Comparison of ENCODE assay signal across 31 mouse cellular contexts in genomic region chr11:106334066-106334465, GRCm38 (mm10). TPM values are rescaled to one million over a fixed set of nuclear protein-coding genes. Genes with fewer than 3 reads are reported as not detected.
DNase-seq lines count a peak whose midpoint lies in the region; ATAC-seq lines count a peak whose summit lies in the region.
"Had no signal": no experiment of that assay in that cellular context is flagged by ENCODE, and none has a peak within 500 bp of the region (broad histone marks: within the 10 kb centered on the region; RNA-seq: fewer than 3 reads in every experiment).

No protein-coding gene starts in this region.

- peak overlapping the region; percentile 43; the same call in 1 of the 2 replicates for H3K27ac ChIP-seq in kidney, embryonic 15.5 days
- no peak overlapping the region for H3K27ac ChIP-seq in forebrain, embryonic 11.5 days (ENCODE audit: low read depth, low read length)
- H3K27ac ChIP-seq: embryonic facial prominence, embryonic 15.5 days; hindbrain, embryonic 14.5 days; intestine, embryonic 15.5 days; layer of hippocampus, adult 2 months; neural tube, embryonic 12.5 days; stomach, postnatal 0 days had no signal

- H3K27me3 ChIP-seq in kidney, embryonic 15.5 days: no peaks in the 10 kb centered on the region
- no peaks in the 10 kb centered on the region for H3K27me3 ChIP-seq in forebrain, embryonic 11.5 days (ENCODE audit: control insufficient read depth, insufficient read depth, low read length)
- H3K27me3 ChIP-seq: embryonic facial prominence, embryonic 15.5 days; intestine, embryonic 15.5 days; neural tube, embryonic 12.5 days had no signal

- H3K9me3 ChIP-seq in kidney, embryonic 15.5 days (replicated peaks): no peaks in the 10 kb centered on the region
- no peaks in the 10 kb centered on the region for H3K9me3 ChIP-seq in forebrain, embryonic 11.5 days (ENCODE audit: control insufficient read depth, low read length)
- H3K9me3 ChIP-seq: embryonic facial prominence, embryonic 15.5 days; heart, embryonic 12.5 days; intestine, embryonic 15.5 days; neural tube, embryonic 12.5 days had no signal

- no peak overlapping the region for H3K4me3 ChIP-seq in kidney, embryonic 15.5 days (replicated peaks)
- no peak overlapping the region for H3K4me3 ChIP-seq in forebrain, embryonic 11.5 days (ENCODE audit: low read depth, low read length)
- H3K4me3 ChIP-seq: embryonic facial prominence, embryonic 15.5 days; heart, embryonic 12.5 days; intestine, embryonic 15.5 days; layer of hippocampus, adult 2 months; neural tube, embryonic 12.5 days had no signal

- ATAC-seq in kidney, embryonic 15.5 days (replicated peaks; ENCODE audit: low FRiP score): peak; percentile 68
- ATAC-seq in common myeloid progenitor, adult 5-6 weeks (replicated peaks; ENCODE audit: low read depth, poor library complexity, severe bottlenecking): peak; percentile 60
- ATAC-seq in forebrain, embryonic 11.5 days (replicated peaks; ENCODE audit: low FRiP score): no peak
- ATAC-seq: activated CD4-positive, CD25-positive, alpha-beta regulatory T cell, adult 4 months; forebrain, embryonic 16.5 days; intestine, embryonic 15.5 days had no signal

- no peak for DNase-seq in kidney, adult 18-20 months
- peak; percentile 45 for DNase-seq in 416B (ENCODE audit: low read depth)
- peak; percentile 77 for DNase-seq in gastrocnemius, postnatal 25 days
- DNase-seq in forebrain, embryonic 11.5 days (ENCODE audit: low spot score): no peak
- DNase-seq in thymus, postnatal 10 days (ENCODE audit: low spot score in 2 of 2): no peak
- no peak for DNase-seq in cerebellum, adult 18-20 months
- DNase-seq: adrenal gland, adult 8-10 months; cerebellum, adult 11-12 months; cerebellum, postnatal 25 days; heart, adult 11 months; heart, postnatal 10 days; kidney, postnatal 25 days; lung, adult 18-20 months; lung, postnatal 14 days; midbrain, embryonic 14.5 days; retina, postnatal 1 day had no signal

- no peaks in the 10 kb centered on the region for H3K36me3 ChIP-seq in kidney, embryonic 15.5 days
- H3K36me3 ChIP-seq in forebrain, embryonic 11.5 days (ENCODE audit: control insufficient read depth, insufficient read depth, low read length): no peaks in the 10 kb centered on the region
- H3K36me3 ChIP-seq: embryonic facial prominence, embryonic 15.5 days; heart, embryonic 12.5 days; intestine, embryonic 15.5 days; neural tube, embryonic 12.5 days had no signal

- H3K4me2 ChIP-seq in kidney, embryonic 15.5 days: no peak overlapping the region
- no peak overlapping the region for H3K4me2 ChIP-seq in forebrain, embryonic 11.5 days (ENCODE audit: low read depth, low read length, severe bottlenecking)
- H3K4me2 ChIP-seq: embryonic facial prominence, embryonic 15.5 days; heart, embryonic 12.5 days; hindbrain, embryonic 14.5 days; intestine, embryonic 15.5 days; neural tube, embryonic 12.5 days had no signal

- H3K4me1 ChIP-seq in kidney, embryonic 15.5 days: peaks cover 13% of the 10 kb centered on the region
- H3K4me1 ChIP-seq in forebrain, embryonic 11.5 days (replicated peaks; ENCODE audit: control insufficient read depth, insufficient read depth, low read length): no peaks in the 10 kb centered on the region
- H3K4me1 ChIP-seq: intestine, embryonic 15.5 days; neural tube, embryonic 12.5 days had no signal

- no peak overlapping the region for H3K9ac ChIP-seq in kidney, embryonic 15.5 days
- H3K9ac ChIP-seq in forebrain, embryonic 11.5 days (ENCODE audit: low read length): no peak overlapping the region
- H3K9ac ChIP-seq: embryonic facial prominence, embryonic 15.5 days; heart, embryonic 12.5 days; hindbrain, embryonic 14.5 days; intestine, embryonic 15.5 days; neural tube, embryonic 12.5 days had no signal

- 5% methylated on average over 2 of the region's 2 CpGs for WGBS in kidney, embryonic 15.5 days
- 17% methylated on average over 2 of the region's 2 CpGs for WGBS in forebrain, embryonic 11.5 days

RNA-seq across cellular contexts. Expression of gene Scn4a, which starts 19.0 kb away (rescaled TPM):
- polyA plus RNA-seq in kidney, embryonic 15.5 days (2015; fragmentation: Nextera tagmentation; extraction: Ambion mirVana): 0.42 and 0.75 TPM in 2 replicates
- 0.05 TPM in 1 of 2 replicates, not detected in the other for total RNA-seq in common myeloid progenitor, adult 5-6 weeks (2017)
- total RNA-seq in gastrocnemius, postnatal 25 days (2021): 100 to 1,000 TPM; 310 to 342 TPM
- 0.11 TPM in 1 of 2 replicates, not detected in the other for polyA plus RNA-seq in forebrain, embryonic 11.5 days (2014; fragmentation: Nextera tagmentation; extraction: Ambion mirVana)
- total RNA-seq: layer of hippocampus, adult 2 months had no signal
- polyA plus RNA-seq: hindbrain, embryonic 14.5 days; midbrain, embryonic 14.5 days had no signal

RNA-seq across cellular contexts. Expression of gene Cd79b, which starts 19.5 kb away (rescaled TPM):
- polyA plus RNA-seq in kidney, embryonic 15.5 days (2015; fragmentation: Nextera tagmentation; extraction: Ambion mirVana): 6.8 and 7.3 TPM in 2 replicates
- total RNA-seq in common myeloid progenitor, adult 5-6 weeks (2017): 16.6 and 19.8 TPM in 2 replicates
- under 1 TPM; 0.51 to 0.70 TPM for total RNA-seq in gastrocnemius, postnatal 25 days (2021)
- 0.31 and 0.79 TPM in 2 replicates for polyA plus RNA-seq in forebrain, embryonic 11.5 days (2014; fragmentation: Nextera tagmentation; extraction: Ambion mirVana)
- total RNA-seq: layer of hippocampus, adult 2 months had no signal

RNA-seq across cellular contexts. Expression of gene Prr29, which starts 31.2 kb away (rescaled TPM):
- polyA plus RNA-seq in kidney, embryonic 15.5 days (2015; fragmentation: Nextera tagmentation; extraction: Ambion mirVana): 0.23 and 0.60 TPM in 2 replicates
- not detected in 2 replicates for total RNA-seq in common myeloid progenitor, adult 5-6 weeks (2017)
- 1 to 10 TPM; 7.0 to 8.0 TPM for total RNA-seq in gastrocnemius, postnatal 25 days (2021)
- not detected in 2 replicates for polyA plus RNA-seq in forebrain, embryonic 11.5 days (2014; fragmentation: Nextera tagmentation; extraction: Ambion mirVana)
- total RNA-seq: layer of hippocampus, adult 2 months; layer of hippocampus, postnatal 25 days; liver, adult 2 months; megakaryocyte-erythroid progenitor cell, adult 5-6 weeks had no signal
- polyA plus RNA-seq: forebrain, embryonic 16.5 days; heart, embryonic 12.5 days; hindbrain, embryonic 14.5 days; limb, embryonic 11.5 days; midbrain, embryonic 14.5 days; neural tube, embryonic 12.5 days had no signal

RNA-seq across cellular contexts. Expression of gene Gh, which starts 32.4 kb away (rescaled TPM):
- polyA plus RNA-seq in kidney, embryonic 15.5 days (2015; fragmentation: Nextera tagmentation; extraction: Ambion mirVana): not detected in 2 replicates
- total RNA-seq in common myeloid progenitor, adult 5-6 weeks (2017): not detected in 2 replicates
- total RNA-seq in gastrocnemius, postnatal 25 days (2021): not detected
- not detected in 2 replicates for polyA plus RNA-seq in forebrain, embryonic 11.5 days (2014; fragmentation: Nextera tagmentation; extraction: Ambion mirVana)
- total RNA-seq: adrenal gland, adult 8-10 months; heart, postnatal 10 days; layer of hippocampus, adult 2 months; layer of hippocampus, postnatal 25 days; liver, adult 2 months; megakaryocyte-erythroid progenitor cell, adult 5-6 weeks had no signal
- polyA plus RNA-seq: activated CD4-positive, CD25-positive, alpha-beta regulatory T cell, adult 4 months; embryonic facial prominence, embryonic 15.5 days; forebrain, embryonic 16.5 days; heart, embryonic 12.5 days; hindbrain, embryonic 14.5 days; intestine, embryonic 15.5 days; limb, embryonic 11.5 days; liver, adult 2 months; midbrain, embryonic 14.5 days; neural tube, embryonic 12.5 days; stomach, postnatal 0 days had no signal

RNA-seq across cellular contexts. Expression of gene Icam2, which starts 53.8 kb away (rescaled TPM):
- 68.9 and 75.5 TPM in 2 replicates for polyA plus RNA-seq in kidney, embryonic 15.5 days (2015; fragmentation: Nextera tagmentation; extraction: Ambion mirVana)
- total RNA-seq in common myeloid progenitor, adult 5-6 weeks (2017): 54.6 and 70.8 TPM in 2 replicates
- total RNA-seq in gastrocnemius, postnatal 25 days (2021): 1 to 10 TPM; 4.3 to 7.2 TPM
- 13.3 and 14.1 TPM in 2 replicates for polyA plus RNA-seq in forebrain, embryonic 11.5 days (2014; fragmentation: Nextera tagmentation; extraction: Ambion mirVana)

Comparison
In these comparisons a context has a peak if more than half of its experiments do, and no peak if none do; other contexts are left out.
1. DNase-seq: peak in 416B (single experiment) and gastrocnemius, postnatal 25 days (single experiment); none in kidney, adult 18-20 months (single experiment), forebrain, embryonic 11.5 days (single experiment), thymus, postnatal 10 days (0 of 2) and cerebellum, adult 18-20 months (0 of 2).
2. RNA of gene Scn4a, which starts 19.0 kb away (total RNA-seq): 310 to 342 TPM in gastrocnemius, postnatal 25 days; 0.05 TPM in common myeloid progenitor, adult 5-6 weeks; every median in the first group is over 100 times any median in the second.
3. RNA of gene Cd79b, which starts 19.5 kb away (total RNA-seq): 16.6 to 19.8 TPM in common myeloid progenitor, adult 5-6 weeks; 0.51 to 0.70 TPM in gastrocnemius, postnatal 25 days; every median in the first group is over 10 times any median in the second.